Mouse (Mus musculus): ENCODE data around the gene Nr2f1.

Nr2f1 gene

GRCm38 (mm10) chr13:78200407-78200806, 850 bp upstream of the Nr2f1 start:
- DNase-seq (ENCODE audit: low spot score): no peak

- no peak for DNase-seq (ENCODE audit: low spot score)
Measured at GRCm38 (mm10) chr13:78198871-78199641, 501 bp downstream of the Nr2f1 start.

DNA sequence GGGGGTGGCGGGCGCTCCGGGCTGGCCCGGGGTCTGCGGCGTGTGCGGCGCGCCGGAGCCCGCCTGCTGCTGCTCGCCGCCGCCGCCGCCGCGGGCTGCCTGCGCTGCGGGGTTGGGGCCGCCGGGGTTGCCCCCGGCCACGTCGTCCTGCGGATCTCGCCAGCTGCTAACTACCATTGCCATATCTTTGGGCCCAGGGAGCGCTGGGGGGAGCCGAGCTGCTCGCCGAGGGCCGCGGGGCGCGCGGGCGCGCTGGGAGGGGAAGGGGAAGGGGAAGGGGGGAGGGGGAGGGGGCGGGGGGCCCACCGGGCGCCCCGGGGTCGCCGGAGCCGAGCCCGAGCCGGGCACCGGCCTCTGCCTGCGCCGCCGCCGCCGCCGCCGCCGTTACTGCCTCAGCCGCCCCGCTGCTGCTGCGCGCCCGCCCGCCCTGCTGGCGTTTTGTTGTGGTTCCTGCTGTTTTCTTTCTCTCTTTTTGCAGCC, 1.1 kb downstream of the Nr2f1 start:
- no peak for DNase-seq (ENCODE audit: low spot score)

GRCm38 (mm10) chr13:78197819-78198390, 1.7 kb downstream of the Nr2f1 start:
- no peak for DNase-seq (ENCODE audit: low spot score)

DNA sequence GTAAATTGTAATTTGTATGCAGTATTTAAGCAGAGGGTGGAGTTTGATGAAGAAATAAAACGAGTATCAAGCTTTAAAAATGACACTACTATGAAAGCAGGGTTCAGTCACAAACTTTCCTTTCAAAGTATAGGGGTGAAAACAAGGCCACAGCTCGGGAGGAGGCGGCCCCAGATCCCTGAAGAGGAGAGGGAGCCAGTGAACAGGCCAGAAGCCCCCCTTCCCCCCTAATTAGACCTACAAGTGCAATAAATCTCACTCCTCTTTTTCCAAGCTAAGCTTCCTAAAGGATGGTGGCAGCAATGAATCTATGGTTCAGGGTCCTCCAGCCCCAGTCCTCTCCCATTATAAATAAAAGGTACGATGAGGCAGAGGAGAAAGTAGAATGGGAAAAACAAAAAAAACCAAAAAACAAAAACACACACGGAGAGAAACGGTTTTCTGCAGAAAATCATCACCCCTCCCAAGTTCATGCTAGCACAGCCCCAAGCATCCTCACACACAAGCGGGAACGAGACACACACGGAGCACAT, 2.2 kb downstream of the Nr2f1 start:
- no peak for DNase-seq (ENCODE audit: low spot score)

DNA sequence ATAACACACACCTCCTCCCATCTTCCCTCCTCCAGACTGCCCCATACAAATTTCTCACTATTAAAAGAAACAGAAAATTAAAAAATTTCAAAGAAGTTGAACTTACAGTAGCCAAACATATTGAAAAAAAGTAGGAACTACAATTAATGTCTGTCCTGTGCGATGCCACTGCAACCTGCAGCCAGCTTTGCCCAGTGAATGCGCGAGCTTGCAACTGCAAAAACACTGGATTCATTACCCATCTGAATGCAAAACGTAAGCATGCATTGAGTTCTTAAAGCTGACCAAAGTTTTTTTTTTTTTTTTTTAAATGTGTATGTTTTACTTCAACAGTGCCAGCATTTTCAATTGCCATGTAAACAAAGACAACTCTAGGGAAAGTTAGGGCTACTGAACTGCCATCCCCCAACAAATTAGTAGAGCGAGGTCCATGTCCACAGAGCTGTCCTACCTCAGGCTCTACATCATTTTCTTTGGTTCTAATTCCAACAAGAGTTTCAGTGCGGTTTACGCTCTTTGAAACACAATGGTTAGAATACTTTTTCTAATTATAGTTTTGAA, 3.2 kb downstream of the Nr2f1 start:
- no peak for DNase-seq (ENCODE audit: low spot score)

- DNase-seq (ENCODE audit: low spot score): no peak
Measured at GRCm38 (mm10) chr13:78195601-78196115, 3.9 kb downstream of the Nr2f1 start.

DNA sequence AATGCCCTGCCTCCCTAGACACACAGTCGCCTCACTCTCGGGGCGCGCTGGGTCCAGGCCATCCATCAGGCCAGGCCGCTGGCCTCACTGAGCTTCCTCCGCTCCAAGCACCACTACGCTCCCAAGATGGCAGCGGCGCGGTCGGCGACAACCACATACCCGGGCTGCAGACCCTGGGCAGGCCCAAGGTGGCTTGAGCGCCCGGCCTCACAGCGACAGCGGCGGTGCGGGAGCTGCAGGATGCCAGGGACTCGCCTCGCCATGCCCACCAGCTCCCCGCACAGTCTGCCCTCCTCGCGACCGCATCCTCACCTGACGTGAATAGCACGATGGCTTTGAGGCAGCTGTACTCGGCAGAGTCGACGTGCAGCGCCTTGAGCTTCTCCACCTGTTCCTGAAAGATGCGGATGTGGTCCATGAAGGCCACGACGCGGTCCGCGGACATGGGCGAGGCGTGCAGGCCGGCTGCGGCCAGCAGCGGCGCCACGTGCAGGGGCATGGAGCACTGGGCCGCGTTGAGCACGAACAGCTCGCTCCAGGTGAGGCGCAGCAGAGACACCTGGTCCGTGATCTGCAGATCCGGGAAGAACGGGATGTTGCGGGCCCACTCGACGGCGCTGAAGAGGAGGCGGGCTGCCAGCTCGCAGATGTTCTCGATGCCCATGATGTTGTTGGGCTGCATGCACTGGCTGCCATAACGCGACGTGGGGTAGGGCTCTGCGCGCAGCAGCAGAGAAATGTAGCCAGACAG, 4.5 kb downstream of the Nr2f1 start:
- no peak for DNase-seq (ENCODE audit: low spot score)

- DNase-seq (ENCODE audit: low spot score): no peak
Measured at GRCm38 (mm10) chr13:78194135-78194849, 5.3 kb downstream of the Nr2f1 start.

GRCm38 (mm10) chr13:78193211-78193610, 6.3 kb downstream of the Nr2f1 start:
- no peak for DNase-seq (ENCODE audit: low spot score)

DNA sequence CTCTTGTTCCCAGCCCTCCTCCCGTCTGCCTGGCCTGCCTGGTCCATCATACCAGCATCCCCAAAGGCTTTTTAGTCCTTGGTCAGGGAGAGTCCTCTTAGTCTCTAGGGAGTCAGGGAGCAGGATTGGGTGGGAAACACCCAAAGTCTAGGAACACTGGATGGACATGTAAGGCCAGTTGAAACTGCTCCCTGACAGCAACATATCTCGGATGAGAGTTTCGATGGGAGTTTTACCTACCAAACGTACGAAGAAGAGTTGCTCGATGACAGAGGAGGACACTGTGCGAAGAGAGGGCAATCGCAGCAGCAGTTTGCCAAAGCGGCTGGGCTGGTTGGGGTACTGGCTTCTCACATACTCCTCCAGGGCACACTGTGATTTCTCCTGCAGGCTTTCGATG, 10.0 kb downstream of the Nr2f1 start:
- no peak for DNase-seq (ENCODE audit: low spot score)

DNA sequence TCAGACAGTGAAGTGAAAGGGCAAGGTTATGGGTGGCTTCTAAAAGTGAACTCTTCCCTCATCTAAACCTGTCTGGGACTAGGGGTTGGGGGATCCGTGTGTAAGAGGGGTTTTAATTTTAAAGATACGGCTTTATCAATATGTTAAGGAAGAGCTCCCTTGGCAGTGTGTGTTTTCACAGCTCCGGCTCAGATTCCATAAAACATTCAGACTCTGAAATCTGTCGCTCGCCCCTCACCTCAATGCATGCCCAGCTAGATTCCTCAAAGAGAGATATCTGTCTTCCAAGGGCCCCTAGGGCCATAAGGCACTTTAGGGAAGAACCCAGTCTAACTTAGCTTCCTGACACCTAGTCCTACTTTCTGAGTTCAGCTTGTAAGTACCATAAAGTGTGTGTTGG, 11.7 kb downstream of the Nr2f1 start:
- no peak for DNase-seq (ENCODE audit: low spot score)

DNA sequence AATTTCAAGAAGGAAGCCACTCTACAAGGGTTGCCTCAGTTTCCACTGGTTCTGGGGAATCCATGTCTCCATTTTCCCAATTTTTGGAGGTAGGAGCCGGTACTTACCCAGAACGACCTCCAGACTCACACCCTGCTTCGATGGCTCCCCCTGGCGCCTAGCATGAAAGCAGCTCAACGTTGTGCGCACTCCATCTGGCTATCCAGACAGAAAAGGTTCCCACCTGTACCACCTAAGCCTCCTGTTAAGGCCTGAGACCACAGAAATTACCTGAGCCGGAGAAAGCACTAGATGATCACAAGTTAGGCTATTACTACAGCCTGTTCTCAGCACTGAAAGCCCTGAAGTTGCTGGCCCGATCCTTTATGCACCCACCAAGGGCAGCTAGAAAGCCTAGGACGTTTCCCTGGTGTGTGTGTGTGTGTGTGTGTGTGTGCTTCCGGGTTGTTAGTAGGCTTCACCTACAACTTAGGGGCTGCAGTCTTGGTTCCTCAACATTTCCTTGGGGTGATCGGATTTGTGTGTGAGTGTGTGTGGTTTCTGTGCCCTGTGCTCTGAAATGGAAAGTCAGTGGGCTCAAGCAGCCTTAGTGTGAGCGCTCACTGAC, 13.1 kb downstream of the Nr2f1 start:
- no peak for DNase-seq (ENCODE audit: low spot score)

GRCm38 (mm10) chr13:78184786-78185466, 14.6 kb downstream of the Nr2f1 start:
- no peak for DNase-seq (ENCODE audit: low spot score)

DNA sequence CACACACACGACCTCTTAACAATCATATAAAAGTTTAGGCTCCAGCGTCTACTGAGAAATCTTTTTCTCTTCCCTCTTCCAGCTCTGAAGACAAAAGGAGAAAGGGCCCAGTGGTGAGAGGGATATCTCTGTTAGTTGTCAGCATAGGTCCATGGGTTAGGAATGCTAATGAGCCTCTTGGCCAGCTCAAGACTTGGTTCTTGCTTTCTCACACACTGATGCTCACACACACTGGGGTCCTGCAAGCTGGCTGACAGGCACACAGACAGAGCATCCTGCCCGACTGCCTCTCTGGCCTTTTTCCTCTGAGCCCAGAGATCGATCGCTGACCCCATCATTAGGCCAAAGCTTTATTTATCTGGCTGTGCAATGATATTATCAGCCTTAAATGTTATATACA, 15.6 kb downstream of the Nr2f1 start:
- no peak for DNase-seq (ENCODE audit: low spot score)

GRCm38 (mm10) chr13:78183004-78183403, 16.6 kb downstream of the Nr2f1 start:
- DNase-seq (ENCODE audit: low spot score): no peak

DNA sequence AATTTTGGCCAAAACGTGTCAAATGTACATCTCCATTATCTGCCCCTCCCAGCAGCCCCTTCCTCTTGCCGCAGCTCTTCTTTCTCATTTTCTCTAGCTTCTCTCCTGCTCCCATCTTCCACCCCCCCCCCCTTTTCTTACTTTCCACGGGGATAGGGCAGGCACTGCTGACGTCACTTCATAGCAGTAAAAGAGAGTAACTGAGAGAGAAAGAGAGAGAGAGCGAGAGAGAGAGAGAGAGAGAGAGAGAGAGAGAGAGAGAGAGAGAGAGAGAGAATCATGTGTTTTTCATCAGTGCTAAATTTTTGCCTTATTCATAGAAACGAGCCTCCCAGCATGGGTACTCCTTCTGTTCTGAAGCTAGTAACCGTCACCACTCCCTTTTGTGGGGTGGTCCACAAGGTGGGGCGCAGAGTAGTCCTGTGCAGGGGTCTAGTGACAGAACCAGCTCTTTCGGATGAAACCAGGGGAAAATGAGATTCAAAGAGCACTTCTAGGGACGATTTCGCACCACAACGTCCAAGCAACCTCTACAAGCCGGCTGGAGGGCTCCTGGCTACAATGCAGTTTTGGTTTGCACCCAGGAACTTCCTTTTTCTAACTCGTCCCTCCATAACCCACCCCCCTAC, 17.5 kb downstream of the Nr2f1 start:
- DNase-seq (ENCODE audit: low spot score): no peak

DNA sequence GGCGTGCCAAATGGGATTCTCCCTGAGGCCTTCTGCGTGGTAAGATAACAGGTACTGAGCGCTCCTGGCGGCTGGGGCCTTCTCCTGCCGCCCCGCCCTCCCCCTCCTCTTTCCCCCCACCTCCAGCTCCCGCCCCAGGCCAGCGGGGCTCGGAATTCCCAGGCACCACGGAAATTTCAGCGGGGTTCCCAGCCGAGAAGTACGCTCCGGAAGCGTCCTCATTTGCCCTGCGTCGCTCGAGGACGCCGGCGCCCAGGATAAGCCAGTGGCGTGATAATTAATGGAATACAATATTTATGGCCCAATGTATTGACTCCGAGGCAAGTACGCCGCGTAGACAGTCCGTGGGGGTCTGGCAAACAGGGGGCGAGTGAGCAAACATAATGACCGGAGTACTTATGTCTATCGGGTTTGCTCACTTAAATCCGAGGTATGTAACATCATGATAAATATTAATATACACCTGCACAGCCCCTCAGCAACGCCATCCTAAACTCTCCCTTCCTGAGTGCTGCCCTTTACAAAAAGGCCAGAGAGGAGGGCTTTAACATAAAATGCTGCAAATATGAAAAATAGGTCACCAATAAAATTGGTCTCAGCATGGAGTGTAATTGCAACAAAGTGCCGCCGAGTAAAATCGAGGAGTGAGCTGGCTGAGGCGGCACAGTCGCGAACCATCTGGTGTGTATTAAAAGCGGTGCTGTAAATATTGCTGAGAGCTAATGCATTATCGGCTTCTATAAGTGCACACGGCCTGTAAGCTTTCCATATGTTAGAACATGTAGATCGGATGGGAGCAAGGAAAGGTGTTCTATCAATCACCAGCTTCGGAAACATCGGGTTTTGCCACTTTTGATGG, 18.3 kb downstream of the Nr2f1 start:
- no peak for DNase-seq (ENCODE audit: low spot score)

- no peak for DNase-seq (ENCODE audit: low spot score)
Measured at GRCm38 (mm10) chr13:78180261-78180660, 19.3 kb downstream of the Nr2f1 start.

Measured in layer of hippocampus, adult 9-10 months (tissue).